Mouse (Mus musculus) midbrain, embryonic 15.5 days (tissue): ENCODE data around the gene Mertk. TPM values are rescaled to one million over a fixed set of nuclear protein-coding genes. Genes with fewer than 3 reads are reported as not detected.

ENCODE experiments used
- ATAC-seq: fragments of 200-750 bp; cut with Nextera tagmentation; replicated peaks from 2 replicates; pipeline ENCODE4 v1.8.0; 2017; ENCODE audit warnings: moderate TSS enrichment
- H3K27ac ChIP-seq: fragments of 300-500 bp; sonication (generic); 2 replicates; pipeline ENCODE4 v1.5.1; 2015; ENCODE audit warnings: mild to moderate bottlenecking, inconsistent platforms
- H3K27me3 ChIP-seq: fragments of 300-500 bp; sonication (generic); replicated peaks from 2 replicates; pipeline ENCODE4 v1.6.1; 2015; ENCODE audit warnings: inconsistent platforms
- H3K36me3 ChIP-seq: fragments of 300-500 bp; sonication (generic); replicated peaks from 2 replicates; pipeline ENCODE4 v1.6.1; 2015; ENCODE audit warnings: inconsistent platforms
- H3K4me1 ChIP-seq: fragments of 300-500 bp; sonication (generic); 2 replicates; pipeline ENCODE4 v1.6.1; 2015; ENCODE audit warnings: inconsistent platforms
- H3K4me2 ChIP-seq: fragments of 300-500 bp; sonication (generic); 2 replicates; pipeline ENCODE4 v1.6.1; 2015; ENCODE audit warnings: inconsistent platforms, mild to moderate bottlenecking, moderate library complexity
- H3K4me3 ChIP-seq: fragments of 300-500 bp; sonication (generic); 2 replicates; pipeline ENCODE4 v1.5.1; 2015; ENCODE audit warnings: mild to moderate bottlenecking, inconsistent platforms
- H3K9ac ChIP-seq: fragments of 300-500 bp; sonication (generic); 2 replicates; pipeline ENCODE4 v1.6.1; 2015; ENCODE audit warnings: mild to moderate bottlenecking, inconsistent platforms
- H3K9me3 ChIP-seq: fragments of 300-500 bp; sonication (generic); 2 replicates; pipeline ENCODE4 v1.6.1; 2016; ENCODE audit warnings: inconsistent platforms
- WGBS: fragments of 180-500 bp; shearing (Covaris S2); methylation state at CpG from one replicate; pipeline ENCODE4 v1.1.7; 2015; ENCODE audit warnings: mixed read lengths; 5-methylcytosine and 5-hydroxymethylcytosine counted together
- polyA plus RNA-seq: library from polyadenylated mRNA; unstranded; fragments of >200 nt; fragmentation: Nextera tagmentation; extraction: Ambion mirVana; gene quantifications from 2 replicates; pipeline ENCODE4 v1.2.1, GENCODE M21; 2015

The Mertk gene
- polyA plus RNA-seq, 1 experiment from 2014 or later, result 1.5 TPM

DNA sequence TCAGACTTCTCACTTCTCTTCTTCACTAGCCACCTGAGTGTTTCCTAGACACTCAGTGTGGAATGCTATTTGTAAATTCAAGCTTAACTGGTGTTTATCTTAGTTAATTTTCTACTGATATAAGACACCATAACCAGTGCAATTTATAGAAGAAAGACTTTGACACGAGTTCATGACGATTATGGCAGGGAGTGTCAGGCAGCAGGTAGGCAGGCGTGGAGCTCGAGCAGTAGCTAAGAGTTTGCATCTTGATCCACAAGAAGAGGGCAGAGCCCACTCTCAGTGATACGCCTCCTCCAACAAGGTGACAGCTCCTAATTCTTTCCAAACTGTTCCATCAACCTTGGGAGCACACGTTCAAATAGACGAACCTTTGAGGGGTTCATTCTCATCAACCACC, 27.9 kb downstream of the Mertk start:
- no peak overlapping the region for H3K27ac ChIP-seq
- no peak for ATAC-seq
- H3K27me3 ChIP-seq, result no peaks in the 10 kb centered on the region
- no peaks in the 10 kb centered on the region for H3K36me3 ChIP-seq
- no peak overlapping the region for H3K9ac ChIP-seq
- WGBS, result 85% methylated on average over 7 of the region's 7 CpGs
- no peaks in the 10 kb centered on the region for H3K9me3 ChIP-seq
- no peaks in the 10 kb centered on the region for H3K4me1 ChIP-seq
- no peak overlapping the region for H3K4me3 ChIP-seq
- H3K4me2 ChIP-seq, result no peak overlapping the region

- Histone ChIP-seq H3K27ac (no peak overlapping the region), H3K4me2 (no peak overlapping the region), H3K9me3 (no peaks in the 10 kb centered on the region), H3K27me3 (no peaks in the 10 kb centered on the region), H3K4me3 (no peak overlapping the region), H3K9ac (no peak overlapping the region), H3K4me1 (no peaks in the 10 kb centered on the region), H3K36me3 (no peaks in the 10 kb centered on the region)
- 42% methylated on average over 3 of the region's 3 CpGs for WGBS
- no peak for ATAC-seq
Observed at GRCm38 (mm10) chr2:128727552-128727951, 28.8 kb downstream of the Mertk start.

DNA sequence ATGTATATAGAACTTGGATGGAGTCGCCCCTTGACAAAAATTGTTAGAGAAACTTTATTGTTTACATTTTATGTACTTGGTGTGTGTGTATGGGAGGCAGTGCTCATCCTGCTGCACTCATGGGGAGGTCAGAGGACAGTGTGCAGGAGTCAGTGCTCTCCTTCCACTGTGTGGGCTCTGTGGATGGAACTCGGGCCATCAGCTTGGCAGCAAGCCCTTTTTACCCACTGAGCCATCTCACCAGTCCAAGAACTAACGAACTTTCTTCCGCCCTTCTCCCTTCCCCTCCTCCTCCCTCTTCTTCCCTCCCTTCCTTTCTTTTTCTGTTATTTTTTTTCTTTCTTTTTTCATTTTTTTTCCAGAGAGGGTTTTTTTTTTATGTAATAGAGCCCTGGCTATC, 29.3 kb downstream of the Mertk start:
- no peaks in the 10 kb centered on the region for H3K27me3 ChIP-seq
- H3K9ac ChIP-seq, result no peak overlapping the region
- no peak for ATAC-seq
- no peaks in the 10 kb centered on the region for H3K4me1 ChIP-seq
- H3K36me3 ChIP-seq, result no peaks in the 10 kb centered on the region
- WGBS, result 79% methylated on average over 4 of the region's 4 CpGs
- no peak overlapping the region for H3K4me2 ChIP-seq
- no peak overlapping the region for H3K27ac ChIP-seq
- H3K4me3 ChIP-seq, result no peak overlapping the region
- H3K9me3 ChIP-seq, result no peaks in the 10 kb centered on the region

DNA sequence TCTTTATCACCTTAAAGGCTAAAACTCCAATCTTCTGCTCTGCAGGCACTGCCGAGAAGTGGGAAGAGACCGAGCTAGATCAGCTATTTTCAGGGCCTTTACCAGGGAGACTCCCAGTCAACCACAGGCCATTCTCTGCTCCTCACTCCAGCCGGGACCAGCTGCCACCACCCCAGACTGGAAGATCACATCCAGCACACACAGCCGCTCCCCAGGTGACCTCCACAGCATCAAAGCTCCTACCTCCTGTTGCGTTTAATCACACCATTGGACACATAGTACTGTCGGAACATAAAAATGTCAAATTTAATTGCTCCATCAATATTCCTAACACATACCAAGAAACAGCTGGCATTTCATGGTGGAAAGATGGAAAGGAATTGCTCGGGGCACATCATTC, 30.4 kb downstream of the Mertk start:
- WGBS, result 78% methylated on average over 7 of the region's 7 CpGs

DNA sequence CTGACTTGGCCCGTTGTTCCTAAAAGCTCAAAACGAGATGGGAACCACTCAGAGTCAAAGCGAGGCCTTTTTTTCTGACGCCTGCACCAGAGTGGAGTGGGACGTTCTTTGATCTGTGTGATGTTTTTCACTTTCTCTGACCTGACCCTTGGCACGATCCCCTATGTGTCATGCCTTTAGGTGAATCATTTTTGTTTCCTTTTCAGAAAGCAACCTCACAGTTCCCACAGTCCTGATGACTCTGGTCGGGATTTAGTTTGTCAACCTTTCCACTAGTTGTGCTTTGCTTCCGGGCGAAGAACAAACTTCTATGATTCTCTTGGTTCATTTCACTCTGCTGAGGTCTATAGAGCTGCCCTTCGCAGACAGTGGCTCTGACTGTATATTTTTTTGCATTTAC, 32.8 kb downstream of the Mertk start:
- Histone ChIP-seq H3K36me3 (no peaks in the 10 kb centered on the region), H3K9me3 (no peaks in the 10 kb centered on the region), H3K4me3 (no peak overlapping the region), H3K4me1 (no peaks in the 10 kb centered on the region), H3K27ac (no peak overlapping the region), H3K4me2 (no peak overlapping the region), H3K9ac (no peak overlapping the region), H3K27me3 (no peaks in the 10 kb centered on the region)
- no peak for ATAC-seq
- 77% methylated on average over 10 of the region's 10 CpGs for WGBS

More for the DNA sequence above, 30.4 kb downstream of the Mertk start:
- H3K36me3 ChIP-seq, result no peaks in the 10 kb centered on the region
- no peak overlapping the region for H3K27ac ChIP-seq
- H3K4me3 ChIP-seq, result no peak overlapping the region
- no peak overlapping the region for H3K9ac ChIP-seq
- H3K4me2 ChIP-seq, result no peak overlapping the region
- no peak for ATAC-seq
- no peaks in the 10 kb centered on the region for H3K4me1 ChIP-seq
- H3K27me3 ChIP-seq, result no peaks in the 10 kb centered on the region
- no peaks in the 10 kb centered on the region for H3K9me3 ChIP-seq

GRCm38 (mm10) chr2:128731951-128732350, 33.2 kb downstream of the Mertk start:
- 74% methylated on average over 1 of the region's 1 CpGs for WGBS
- H3K4me2 ChIP-seq, result no peak overlapping the region
- no peaks in the 10 kb centered on the region for H3K9me3 ChIP-seq
- H3K27me3 ChIP-seq, result no peaks in the 10 kb centered on the region
- H3K36me3 ChIP-seq, result no peaks in the 10 kb centered on the region
- no peaks in the 10 kb centered on the region for H3K4me1 ChIP-seq
- H3K27ac ChIP-seq, result no peak overlapping the region
- ATAC-seq, result no peak
- H3K9ac ChIP-seq, result no peak overlapping the region
- no peak overlapping the region for H3K4me3 ChIP-seq

DNA sequence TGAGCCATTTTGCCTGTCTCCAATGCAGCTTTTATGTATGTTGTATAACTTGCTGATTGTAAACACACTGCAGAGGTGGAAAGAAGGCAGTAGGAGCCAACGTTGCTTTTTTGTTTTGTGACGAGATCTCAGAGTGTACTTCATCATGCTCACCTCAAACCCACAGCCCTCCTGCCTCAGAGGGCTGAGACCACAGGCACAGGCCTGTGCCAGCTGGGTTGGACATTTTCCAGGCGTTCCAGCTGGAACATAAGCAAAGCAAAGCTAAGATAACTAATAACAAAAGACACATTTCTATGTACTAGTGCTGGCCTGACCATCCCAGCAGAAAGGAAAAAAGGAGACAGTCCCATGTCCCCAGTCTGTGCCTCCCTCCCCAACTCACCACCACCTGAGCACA, 36.3 kb downstream of the Mertk start:
- no peaks in the 10 kb centered on the region for H3K4me1 ChIP-seq
- 73% methylated on average over 3 of the region's 3 CpGs for WGBS
- ATAC-seq, result no peak

DNA sequence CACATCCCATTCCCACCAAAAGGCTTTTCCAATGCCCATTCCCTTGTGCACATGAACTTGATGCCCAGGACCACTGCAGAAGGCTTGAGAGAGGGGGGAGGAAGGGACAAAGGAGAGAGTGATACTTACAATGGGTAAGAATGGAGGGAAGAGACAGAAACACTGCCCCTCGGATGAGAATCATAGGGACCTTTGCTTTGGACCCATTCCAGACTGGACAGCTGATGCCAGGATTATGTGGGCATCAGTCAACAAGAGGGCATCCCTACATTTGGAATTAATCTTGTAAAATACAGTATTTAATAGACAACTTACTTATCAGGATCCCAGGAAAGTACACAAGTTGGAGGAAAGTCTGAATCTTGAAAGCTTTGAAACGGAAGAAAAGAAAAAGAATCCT, 38.3 kb downstream of the Mertk start:
- H3K27me3 ChIP-seq, result no peaks in the 10 kb centered on the region
- H3K27ac ChIP-seq, result no peak overlapping the region
- ATAC-seq, result no peak
- 84% methylated on average over 2 of the region's 2 CpGs for WGBS
- no peak overlapping the region for H3K4me2 ChIP-seq
- no peaks in the 10 kb centered on the region for H3K36me3 ChIP-seq
- no peaks in the 10 kb centered on the region for H3K4me1 ChIP-seq
- H3K4me3 ChIP-seq, result no peak overlapping the region
- H3K9ac ChIP-seq, result no peak overlapping the region
- H3K9me3 ChIP-seq, result no peaks in the 10 kb centered on the region

More for the DNA sequence above, 36.3 kb downstream of the Mertk start:
- Histone ChIP-seq H3K9ac (no peak overlapping the region), H3K36me3 (no peaks in the 10 kb centered on the region), H3K4me2 (no peak overlapping the region), H3K27me3 (no peaks in the 10 kb centered on the region), H3K4me3 (no peak overlapping the region), H3K27ac (no peak overlapping the region), H3K9me3 (no peaks in the 10 kb centered on the region)

- no peaks in the 10 kb centered on the region for H3K4me1 ChIP-seq
- H3K9me3 ChIP-seq, result no peaks in the 10 kb centered on the region
- whole genome bisulfite sequencing, result 92% methylated on average over 4 of the region's 4 CpGs
- no peaks in the 10 kb centered on the region for H3K27me3 ChIP-seq
- no peak for ATAC-seq
- H3K9ac ChIP-seq, result no peak overlapping the region
- H3K4me3 ChIP-seq, result no peak overlapping the region
- H3K36me3 ChIP-seq, result no peaks in the 10 kb centered on the region
- no peak overlapping the region for H3K27ac ChIP-seq
- H3K4me2 ChIP-seq, result no peak overlapping the region
Observed at GRCm38 (mm10) chr2:128737796-128738195, 39.0 kb downstream of the Mertk start.

GRCm38 (mm10) chr2:128738725-128739258, 40.0 kb downstream of the Mertk start:
- no peak overlapping the region for H3K4me3 ChIP-seq
- ATAC-seq, result no peak; the same call in 1 of the 2 replicates
- H3K9me3 ChIP-seq, result no peaks in the 10 kb centered on the region
- H3K27me3 ChIP-seq, result no peaks in the 10 kb centered on the region
- H3K9ac ChIP-seq, result no peak overlapping the region
- H3K27ac ChIP-seq, result no peak overlapping the region
- H3K4me2 ChIP-seq, result no peak overlapping the region
- H3K36me3 ChIP-seq, result no peaks in the 10 kb centered on the region
- no peaks in the 10 kb centered on the region for H3K4me1 ChIP-seq
- 76% methylated on average over 10 of the region's 10 CpGs for WGBS

DNA sequence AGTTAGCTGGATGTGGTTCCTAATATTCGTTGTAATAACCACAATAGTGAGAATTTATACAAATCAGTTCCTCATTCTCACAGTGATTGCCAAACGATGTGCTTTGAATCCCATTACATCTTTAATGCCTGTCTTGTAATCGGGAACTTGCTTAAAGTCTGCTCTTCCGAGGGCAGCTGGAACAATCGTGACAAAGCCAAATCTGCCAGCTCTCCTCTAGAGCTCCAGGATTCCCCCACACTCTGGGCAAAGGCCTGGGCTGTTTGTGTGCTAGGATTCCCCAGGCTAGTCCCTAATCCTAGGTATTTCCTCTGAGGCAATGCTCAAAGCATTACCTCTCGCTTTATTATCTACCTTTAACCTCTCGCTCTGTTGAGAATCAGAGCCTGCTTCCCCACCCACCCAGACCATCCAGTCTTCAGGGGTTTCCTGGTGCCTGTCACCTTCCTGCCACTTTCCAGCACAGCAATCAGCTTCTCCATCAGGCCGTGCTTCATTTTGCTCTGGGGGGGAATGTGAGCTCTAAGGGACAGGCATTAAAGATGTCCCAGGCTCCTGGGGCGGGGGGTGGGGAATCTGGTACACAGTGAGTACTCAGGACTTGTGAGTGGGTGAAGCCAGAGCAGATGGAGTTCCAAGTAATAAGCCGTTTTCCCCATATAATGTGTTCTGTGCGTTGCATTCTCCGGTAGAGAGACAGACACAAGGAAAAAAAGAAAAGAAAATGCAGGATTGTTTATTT, 47.3 kb downstream of the Mertk start:
- no peak for ATAC-seq
- no peaks in the 10 kb centered on the region for H3K9me3 ChIP-seq
- H3K36me3 ChIP-seq, result no peaks in the 10 kb centered on the region
- H3K4me2 ChIP-seq, result no peak overlapping the region
- H3K4me1 ChIP-seq, result no peaks in the 10 kb centered on the region
- 64% methylated on average over 12 of the region's 12 CpGs for WGBS
- H3K27ac ChIP-seq, result no peak overlapping the region
- H3K4me3 ChIP-seq, result no peak overlapping the region
- no peak overlapping the region for H3K9ac ChIP-seq
- no peaks in the 10 kb centered on the region for H3K27me3 ChIP-seq

DNA sequence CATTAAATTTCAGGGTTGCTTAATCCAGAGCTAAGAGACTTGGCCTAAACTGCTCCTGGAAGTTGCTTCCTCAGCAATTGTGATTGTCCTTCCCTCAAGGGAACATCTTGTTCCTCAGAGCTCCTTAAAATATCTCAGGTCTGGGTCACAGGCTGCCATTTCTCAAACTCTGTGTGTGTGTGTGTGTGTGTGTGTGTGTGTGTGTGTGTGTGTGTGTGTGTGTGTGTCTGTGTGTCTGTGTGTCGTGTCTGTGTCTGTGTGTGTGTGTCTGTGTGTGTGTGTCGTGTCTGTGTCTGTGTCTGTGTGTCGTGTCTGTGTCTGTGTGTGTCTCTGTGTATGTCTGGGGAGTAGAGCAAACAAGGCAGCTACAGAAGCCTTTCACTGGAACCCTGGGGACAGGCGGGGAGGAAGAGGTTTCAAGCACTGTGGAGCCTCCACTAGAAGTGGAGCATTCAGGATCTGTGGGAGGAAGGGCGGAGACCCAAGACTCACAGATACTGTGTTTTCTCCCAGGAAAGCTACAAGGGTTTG, 47.9 kb downstream of the Mertk start:
- WGBS, result 81% methylated on average over 5 of the region's 5 CpGs
- ATAC-seq, result no peak
- Histone ChIP-seq H3K9ac (no peak overlapping the region), H3K36me3 (no peaks in the 10 kb centered on the region), H3K4me2 (no peak overlapping the region), H3K9me3 (no peaks in the 10 kb centered on the region), H3K4me1 (no peaks in the 10 kb centered on the region), H3K4me3 (no peak overlapping the region), H3K27me3 (no peaks in the 10 kb centered on the region), H3K27ac (no peak overlapping the region)

GRCm38 (mm10) chr2:128747433-128748028, 48.8 kb downstream of the Mertk start:
- 82% methylated on average over 8 of the region's 8 CpGs for WGBS
- ATAC-seq, result no peak

More at GRCm38 (mm10) chr2:128747433-128748028, 48.8 kb downstream of the Mertk start:
- Histone ChIP-seq H3K9ac (no peak overlapping the region), H3K9me3 (no peaks in the 10 kb centered on the region), H3K4me1 (no peaks in the 10 kb centered on the region), H3K4me3 (no peak overlapping the region), H3K27me3 (no peaks in the 10 kb centered on the region), H3K27ac (no peak overlapping the region), H3K36me3 (no peaks in the 10 kb centered on the region), H3K4me2 (no peak overlapping the region)
